Comparison of ENCODE assay signal across 12 mouse cellular contexts in genomic region chr1:35265125-35265524, GRCm38 (mm10).
A peak's percentile ranks its signal among the peaks of the same experiment; 100 is the strongest.
DNase-seq lines count a peak whose midpoint lies in the region; TF ChIP-seq lines count a peak whose summit lies in the region.
"Had no signal": no experiment of that assay in that cellular context is flagged by ENCODE, and none has a peak within 500 bp of the region (broad histone marks: within the 10 kb centered on the region; RNA-seq: fewer than 3 reads in every experiment).

No protein-coding gene starts in this region.

- peak; percentile 32 for DNase-seq in gastrocnemius, postnatal 25 days
- no peak for DNase-seq in gastrocnemius, adult 8-10 months (ENCODE audit: low spot score in 2 of 2)
- peak; percentile 27 for DNase-seq in Muller cell, postnatal 12 days (ENCODE audit: inconsistent ontology term)
- DNase-seq in brain, embryonic 14.5 days (ENCODE audit: low read depth): peak; percentile 20
- peak; percentile 25 to 38 for DNase-seq in cerebellum, postnatal 25 days
- no peak for DNase-seq in ovary, adult 18-20 months (ENCODE audit: low spot score)
- DNase-seq in ovary, postnatal 10 days (ENCODE audit: low spot score): no peak
- DNase-seq: heart, postnatal 36 days; kidney, adult 11 months; kidney, postnatal 36 days; liver, postnatal 0 days; right cerebral cortex, postnatal 25 days had no signal

- TF ChIP-seq POLR2A in brain, embryonic 14.5 days (IDR thresholded peaks at IDR 0.05; ENCODE audit: borderline replicate concordance, extremely low read depth, insufficient read depth, insufficient read length, poor library complexity, severe bottlenecking): no peak

- TF ChIP-seq CTCF in brain, embryonic 14.5 days (IDR thresholded peaks at IDR 0.05; ENCODE audit: borderline replicate concordance, extremely low read depth, insufficient read depth, insufficient read length): no peak

Comparison
In these comparisons a context has a peak if more than half of its experiments do, and no peak if none do; other contexts are left out.
1. DNase-seq: peak in gastrocnemius, postnatal 25 days (single experiment), Muller cell, postnatal 12 days (single experiment), brain, embryonic 14.5 days (single experiment) and cerebellum, postnatal 25 days (2 of 2); none in gastrocnemius, adult 8-10 months (0 of 2), ovary, adult 18-20 months (single experiment) and ovary, postnatal 10 days (single experiment).